In the genomic region with DNA sequence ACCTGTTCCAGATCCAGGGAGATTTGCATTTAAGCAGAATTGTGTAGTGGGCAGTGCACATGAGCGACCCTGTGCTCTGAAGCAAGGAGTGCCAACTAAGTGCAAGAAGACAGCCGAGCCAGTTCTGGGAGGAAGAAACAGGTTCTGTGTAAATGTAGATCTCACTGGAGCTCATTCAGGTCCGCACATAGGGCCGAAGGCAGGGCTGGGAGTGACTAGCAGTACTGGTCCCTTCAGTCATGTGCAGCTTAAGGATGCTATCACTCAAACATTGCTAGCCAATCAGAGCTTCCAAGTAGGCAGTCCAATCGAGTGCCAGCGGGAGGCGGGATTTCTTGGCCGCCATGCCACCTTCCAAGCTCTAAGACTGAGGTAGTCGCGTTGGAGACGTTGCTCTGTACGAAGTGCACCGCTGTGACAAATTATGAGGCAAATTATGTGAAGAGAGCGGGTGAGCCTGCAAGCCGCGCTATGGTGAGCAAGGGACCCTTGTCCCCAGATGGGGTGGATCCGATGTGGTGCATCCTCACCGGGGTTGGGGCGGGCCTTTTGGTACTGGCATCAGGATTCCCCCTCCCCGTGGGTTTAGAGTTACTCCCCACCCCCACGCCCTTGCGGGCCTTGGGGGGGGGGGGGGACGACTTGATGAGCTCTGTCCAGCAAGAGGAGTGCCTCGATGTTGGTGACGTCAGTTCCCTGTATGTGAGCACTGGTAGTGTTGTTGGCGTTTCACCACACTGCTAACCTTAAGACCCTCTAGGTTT, we compare ENCODE assay signal across 1 mouse cellular context.
A peak's percentile ranks its signal among the peaks of the same experiment; 100 is the strongest.
TF ChIP-seq lines count a peak whose summit lies in the region.

No protein-coding gene starts in this region.

TF ChIP-seq in CH12.LX, 34 proteins besides CTCF, POLR2A, EP300 and RAD21:
- TF ChIP-seq NRF1 (IDR thresholded peaks at IDR 0.05; ENCODE audit: low read depth, low read length) (0 out of 2 replicates have a peak, but pooled peaks have one; percentile 8), RCOR1 (conservative IDR thresholded peaks at IDR 0.05; ENCODE audit: low read depth, low read length) (no peak), E2F4 (IDR thresholded peaks at IDR 0.05; ENCODE audit: insufficient replicate concordance, low read depth, low read length) (0 out of 2 replicates have a peak, but pooled peaks have one; percentile 13), MAFK (IDR thresholded peaks at IDR 0.05; ENCODE audit: insufficient replicate concordance, low read length) (no peak), SIN3A (IDR thresholded peaks at IDR 0.05; ENCODE audit: low read length) (peak; percentile 64), MXI1 (IDR thresholded peaks at IDR 0.05; ENCODE audit: low read depth, low read length) (peak; percentile 58), GABPA (IDR thresholded peaks at IDR 0.05; ENCODE audit: insufficient replicate concordance, low read depth, low read length) (no peak), MAX (IDR thresholded peaks at IDR 0.05; ENCODE audit: low read length) (peak; percentile 72), UBTF (IDR thresholded peaks at IDR 0.05; ENCODE audit: low read depth, low read length) (no peak), CHD2 (IDR thresholded peaks at IDR 0.05; ENCODE audit: low read length) (peak; percentile 86), CHD1 (IDR thresholded peaks at IDR 0.05; ENCODE audit: low read depth, low read length) (no peak), ETS1 (conservative IDR thresholded peaks at IDR 0.05; ENCODE audit: low read depth, low read length) (no peak; the same call in 1 of the 2 replicates), PAX5 (IDR thresholded peaks at IDR 0.05; ENCODE audit: low read length) (no peak), TCF12 (IDR thresholded peaks at IDR 0.05; ENCODE audit: low read depth, low read length) (peak; percentile 9; the same call in 1 of the 2 replicates), POLR2AphosphoS2 (IDR thresholded peaks at IDR 0.05; ENCODE audit: low read depth, low read length) (no peak; the same call in 1 of the 2 replicates), ZKSCAN1 (IDR thresholded peaks at IDR 0.05; ENCODE audit: borderline replicate concordance, low read depth, low read length) (no peak), ZNF384 (IDR thresholded peaks at IDR 0.05; ENCODE audit: low read depth, low read length) (no peak), MAZ (IDR thresholded peaks at IDR 0.05; ENCODE audit: low read depth, low read length) (peak; percentile 97), MEF2A (IDR thresholded peaks at IDR 0.05; ENCODE audit: borderline replicate concordance, low read depth, low read length) (no peak; the same call in 1 of the 2 replicates), USF2 (conservative IDR thresholded peaks at IDR 0.05; ENCODE audit: low read depth, low read length) (peak; percentile 39), MYC (IDR thresholded peaks at IDR 0.05; ENCODE audit: low read depth, low read length) (peak; percentile 57; the same call in 1 of the 2 replicates), NELFE (IDR thresholded peaks at IDR 0.05; ENCODE audit: low read depth, low read length) (peak; percentile 63), USF1 (IDR thresholded peaks at IDR 0.05; ENCODE audit: low read depth, low read length) (peak; percentile 60), BHLHE40 (IDR thresholded peaks at IDR 0.05; ENCODE audit: low read depth, low read length) (peak; percentile 69), ZMIZ1 (IDR thresholded peaks at IDR 0.05; ENCODE audit: low read depth, low read length) (peak; percentile 32; the same call in 1 of the 2 replicates), ELF1 (IDR thresholded peaks at IDR 0.05; ENCODE audit: low read depth, low read length) (0 out of 2 replicates have a peak, but pooled peaks have one; percentile 35), SMC3 (IDR thresholded peaks at IDR 0.05; ENCODE audit: low read depth, low read length) (no peak), ZC3H11A (IDR thresholded peaks at IDR 0.05; ENCODE audit: low read depth, low read length) (no peak), IRF4 (IDR thresholded peaks at IDR 0.05; ENCODE audit: low read depth, low read length) (no peak), JUND (conservative IDR thresholded peaks at IDR 0.05; ENCODE audit: low read depth, low read length) (0 out of 2 replicates have a peak, but pooled peaks have one; percentile 4), HCFC1 (IDR thresholded peaks at IDR 0.05; ENCODE audit: low read depth, low read length) (0 out of 2 replicates have a peak, but pooled peaks have one; percentile 41), JUN (IDR thresholded peaks at IDR 0.05; ENCODE audit: insufficient read depth, low read depth, low read length) (no peak), KAT2A (IDR thresholded peaks at IDR 0.05; ENCODE audit: insufficient replicate concordance, low read length) (no peak), TBP (conservative IDR thresholded peaks at IDR 0.05; ENCODE audit: low read depth, low read length) (no peak; the same call in 1 of the 2 replicates)
